Mouse (Mus musculus) hindbrain, postnatal 0 days (tissue): Measurements from ENCODE around the gene Zeb2. TPM values are rescaled to one million over a fixed set of nuclear protein-coding genes. Genes with fewer than 3 reads are reported as not detected.

Experiments
- ATAC-seq: fragments of 200-750 bp; cut with Nextera tagmentation; 2 replicates; pipeline ENCODE4 v1.8.0; 2017; ENCODE audit warnings: mild to moderate bottlenecking, moderate TSS enrichment, moderate library complexity
- DNase-seq: peaks from one replicate; pipeline ENCODE4 v3.0.0-alpha.2; 2015; ENCODE audit warnings: low spot score
- H3K27ac ChIP-seq: fragments of 300-500 bp; sonication (generic); 2 replicates; pipeline ENCODE4 v1.5.1; 2014; ENCODE audit warnings: mild to moderate bottlenecking
- H3K27me3 ChIP-seq: fragments of 300-500 bp; sonication (generic); 2 replicates; pipeline ENCODE4 v1.6.1; 2014; ENCODE audit warnings: low read length, mixed read lengths; ENCODE audit not compliant: insufficient read depth
- H3K36me3 ChIP-seq: fragments of 300-500 bp; sonication (generic); 2 replicates; pipeline ENCODE4 v1.6.1; 2014; ENCODE audit warnings: low read length, mixed read lengths; ENCODE audit not compliant: insufficient read depth
- H3K4me1 ChIP-seq: fragments of 300-500 bp; sonication (generic); 2 replicates; pipeline ENCODE4 v1.6.1; 2014; ENCODE audit warnings: antibody characterized with exemption, low read length, mixed read lengths; ENCODE audit not compliant: insufficient read depth
- H3K4me2 ChIP-seq: fragments of 300-500 bp; sonication (generic); 2 replicates; pipeline ENCODE4 v1.6.1; 2014; ENCODE audit warnings: low read depth, mild to moderate bottlenecking, low read length, moderate library complexity, mixed read lengths
- H3K4me3 ChIP-seq: fragments of 300-500 bp; sonication (generic); 2 replicates; pipeline ENCODE4 v1.5.1; 2014; ENCODE audit warnings: low read length
- H3K9ac ChIP-seq: fragments of 300-500 bp; sonication (generic); replicated peaks from 2 replicates; pipeline ENCODE4 v1.6.1; 2014; ENCODE audit warnings: mild to moderate bottlenecking, low read length, moderate library complexity, mixed read lengths
- H3K9me3 ChIP-seq: fragments of 300-500 bp; sonication (generic); 2 replicates; pipeline ENCODE4 v1.6.1; 2016; ENCODE audit warnings: low read length, mixed read lengths
- CTCF ChIP-seq: IDR thresholded peaks from 2 replicates; pipeline ENCODE4 v1.5.1; 2016; ENCODE audit warnings: antibody characterized with exemption, control low read depth, low read depth
- WGBS: fragments of 180-500 bp; shearing (Covaris S2); extraction: QIAGEN DNeasy Blood & Tissue Kit; methylation state at CpG from one replicate; pipeline ENCODE4 v1.1.7; 2014; 5-methylcytosine and 5-hydroxymethylcytosine counted together
- polyA plus RNA-seq: library from polyadenylated mRNA; unstranded; fragments of >200 nt; fragmentation: Nextera tagmentation; extraction: Ambion mirVana; gene quantifications from 2 replicates; pipeline ENCODE4 v1.2.1, GENCODE M21; 2015
- total RNA-seq: library from RNA; depleted of rRNA; stranded (reverse); fragments of >200 nt; gene quantifications from 2 replicates; pipeline ENCODE4 v1.2.3, GENCODE M21; 2014

The Zeb2 gene
- total and polyA plus RNA-seq, 2 experiments from 2014 or later = 21.4 to 52.0 TPM

- DNase-seq (no peak), ATAC-seq (no peak)
- H3K4me2 ChIP-seq = no peak overlapping the region
- no peaks in the 10 kb centered on the region for H3K27me3 ChIP-seq
- TF ChIP-seq CTCF = no peak
- H3K27ac ChIP-seq = no peak overlapping the region
- WGBS = 41% methylated on average over 10 of the region's 10 CpGs
- H3K4me3 ChIP-seq = no peak overlapping the region
- no peaks in the 10 kb centered on the region for H3K9me3 ChIP-seq
- H3K36me3 ChIP-seq = no peaks in the 10 kb centered on the region
- no peak overlapping the region for H3K9ac ChIP-seq
- H3K4me1 ChIP-seq = no peaks in the 10 kb centered on the region
Observed at GRCm38 (mm10) chr2:45083042-45083441, 34.2 kb downstream of the Zeb2 start.

- Histone ChIP-seq H3K4me3 (no peak overlapping the region), H3K9me3 (no peaks in the 10 kb centered on the region), H3K9ac (no peak overlapping the region), H3K27me3 (no peaks in the 10 kb centered on the region), H3K36me3 (no peaks in the 10 kb centered on the region), H3K4me1 (no peaks in the 10 kb centered on the region), H3K27ac (0 out of 2 replicates have a peak overlapping the region, but pooled peaks have one; percentile 15), H3K4me2 (no peak overlapping the region)
- DNase-seq = no peak
- no peak for TF ChIP-seq CTCF
- 79% methylated on average over 4 of the region's 4 CpGs for WGBS
- ATAC-seq = no peak
Observed at GRCm38 (mm10) chr2:45081559-45081958, 35.6 kb downstream of the Zeb2 start.

- ATAC-seq = no peak
Observed at GRCm38 (mm10) chr2:45077938-45078487, 39.2 kb downstream of the Zeb2 start.

GRCm38 (mm10) chr2:45077383-45077782, 39.8 kb downstream of the Zeb2 start:
- DNase-seq = no peak
- 88% methylated on average over 5 of the region's 5 CpGs for WGBS
- TF ChIP-seq CTCF = no peak
- no peak overlapping the region for H3K4me3 ChIP-seq
- no peak overlapping the region for H3K27ac ChIP-seq
- H3K4me1 ChIP-seq = no peaks in the 10 kb centered on the region
- H3K4me2 ChIP-seq = no peak overlapping the region
- no peak overlapping the region for H3K9ac ChIP-seq
- no peak for ATAC-seq
- no peaks in the 10 kb centered on the region for H3K27me3 ChIP-seq
- H3K9me3 ChIP-seq = no peaks in the 10 kb centered on the region
- H3K36me3 ChIP-seq = no peaks in the 10 kb centered on the region

More at GRCm38 (mm10) chr2:45077938-45078487, 39.2 kb downstream of the Zeb2 start:
- no peak for TF ChIP-seq CTCF
- H3K36me3 ChIP-seq = no peaks in the 10 kb centered on the region
- no peaks in the 10 kb centered on the region for H3K27me3 ChIP-seq
- no peaks in the 10 kb centered on the region for H3K9me3 ChIP-seq
- H3K4me3 ChIP-seq = no peak overlapping the region
- H3K27ac ChIP-seq = no peak overlapping the region
- 54% methylated on average over 3 of the region's 3 CpGs for WGBS
- DNase-seq = no peak
- no peaks in the 10 kb centered on the region for H3K4me1 ChIP-seq
- H3K4me2 ChIP-seq = no peak overlapping the region
- H3K9ac ChIP-seq = no peak overlapping the region

- Histone ChIP-seq H3K9ac (no peak overlapping the region), H3K27me3 (no peaks in the 10 kb centered on the region), H3K4me2 (no peak overlapping the region), H3K27ac (no peak overlapping the region), H3K4me3 (no peak overlapping the region), H3K9me3 (no peaks in the 10 kb centered on the region), H3K36me3 (no peaks in the 10 kb centered on the region), H3K4me1 (peaks cover 7% of the 10 kb centered on the region; the same call in 1 of the 2 replicates)
- ATAC-seq = no peak
- no peak for DNase-seq
- 30% methylated on average over 6 of the region's 6 CpGs for WGBS
- TF ChIP-seq CTCF = no peak
Observed at GRCm38 (mm10) chr2:45073025-45073424, 44.2 kb downstream of the Zeb2 start.

- DNase-seq = no peak
- no peak overlapping the region for H3K4me2 ChIP-seq
- no peaks in the 10 kb centered on the region for H3K27me3 ChIP-seq
- H3K36me3 ChIP-seq = no peaks in the 10 kb centered on the region
- no peak for ATAC-seq
- H3K4me3 ChIP-seq = no peak overlapping the region
- H3K9me3 ChIP-seq = no peaks in the 10 kb centered on the region
- no peak overlapping the region for H3K27ac ChIP-seq
- no peak for TF ChIP-seq CTCF
- peaks cover 7% of the 10 kb centered on the region; the same call in 1 of the 2 replicates for H3K4me1 ChIP-seq
- WGBS = 41% methylated on average over 5 of the region's 5 CpGs
- no peak overlapping the region for H3K9ac ChIP-seq
Observed at GRCm38 (mm10) chr2:45071296-45071695, 45.9 kb downstream of the Zeb2 start.

- no peaks in the 10 kb centered on the region for H3K36me3 ChIP-seq
- H3K4me2 ChIP-seq = 0 out of 2 replicates have a peak overlapping the region, but pooled peaks have one; percentile 7
- peaks cover 7% of the 10 kb centered on the region; the same call in 1 of the 2 replicates for H3K4me1 ChIP-seq
- no peaks in the 10 kb centered on the region for H3K27me3 ChIP-seq
- no peak overlapping the region for H3K27ac ChIP-seq
- no peak overlapping the region for H3K9ac ChIP-seq
- no peak for ATAC-seq
- no peaks in the 10 kb centered on the region for H3K9me3 ChIP-seq
- TF ChIP-seq CTCF = no peak
- no peak for DNase-seq
- no peak overlapping the region for H3K4me3 ChIP-seq
- WGBS = 39% methylated on average over 6 of the region's 6 CpGs
Observed at GRCm38 (mm10) chr2:45070612-45071276, 46.5 kb downstream of the Zeb2 start.
